Mouse (Mus musculus) left cerebral cortex, adult 2 months (tissue): ENCODE measurements at regions not wholly inside any gene's neighbourhood (a gene's known extent, or its start where the extent isn't known, plus 50 kb on each side); places are given as distances from the start of the nearest gene placed in this dataset.
"Not testable (repeated sequence)": the region's sequence is repeated elsewhere in the genome, so short reads cannot be mapped to it uniquely, and the experiment has no call there.

Source experiments
- DNase-seq, 2 experiments: peaks; one replicate each; pipeline ENCODE4 v3.0.0; 2021 to 2022; ENCODE audit warnings: low spot score in 2 of 2, mixed read lengths in 1 of 2; ENCODE audit errors: extremely low spot score in 1 of 2
- H3K27ac ChIP-seq: fragments of 200-600 bp; 2 replicates; pipeline ENCODE4 v1.8.1; 2022
- H3K4me3 ChIP-seq: fragments of 200-600 bp; 2 replicates; pipeline ENCODE4 v1.8.1; 2022
- CTCF ChIP-seq: fragments of 200-600 bp; IDR thresholded peaks from 2 replicates; pipeline ENCODE4 v1.8.1; 2022; ENCODE audit warnings: antibody characterized with exemption, mild to moderate bottlenecking, moderate library complexity
- intact Hi-C: fragments of 180-260 bp; cut with DNase I; formaldehyde crosslinking; loops from one replicate; pipeline ENCODE4 v1.15.1; 2025

- DNase-seq, intact Hi-C loops, H3K4me3 ChIP-seq, H3K27ac ChIP-seq: not testable (repeated sequence)
These were observed 139.7 kb downstream of the Tex13c3 start for GRCm38 (mm10) chrX:19341231-19342007.

- Histone ChIP-seq H3K27ac (no peak overlapping the region), H3K4me3 (no peak overlapping the region)
- no peak for DNase-seq
- TF ChIP-seq CTCF = no peak
- intact Hi-C loops = no loop called here
These were observed 167.8 kb downstream of the Tex13c3 start for GRCm38 (mm10) chrX:19313286-19313685.

- no peak for DNase-seq
- Histone ChIP-seq H3K27ac (no peak overlapping the region), H3K4me3 (no peak overlapping the region)
- intact Hi-C loops = no loop called here
- no peak for TF ChIP-seq CTCF
These were observed 169.1 kb downstream of the Tex13c3 start for GRCm38 (mm10) chrX:19311809-19312559.

GRCm38 (mm10) chrX:19311377-19311776 lies 169.7 kb downstream of the Tex13c3 start:
- no peak overlapping the region for H3K4me3 ChIP-seq
- intact Hi-C loops = no loop called here
- DNase-seq = no peak
- TF ChIP-seq CTCF = no peak
- H3K27ac ChIP-seq = no peak overlapping the region

GRCm38 (mm10) chrX:19288171-19288570 lies 192.9 kb downstream of the Tex13c3 start:
- TF ChIP-seq CTCF = no peak
- Histone ChIP-seq H3K27ac (no peak overlapping the region), H3K4me3 (no peak overlapping the region)
- DNase-seq = no peak
- intact Hi-C loops = no loop called here

GRCm38 (mm10) chrX:19286431-19286830 lies 194.7 kb downstream of the Tex13c3 start:
- intact Hi-C loops = no loop called here
- no peak overlapping the region for H3K4me3 ChIP-seq
- no peak overlapping the region for H3K27ac ChIP-seq
- no peak for DNase-seq
- TF ChIP-seq CTCF = no peak

- no peak overlapping the region for H3K27ac ChIP-seq
- TF ChIP-seq CTCF = peak; percentile 9
- H3K4me3 ChIP-seq = no peak overlapping the region
- intact Hi-C loops = no loop called here
- no peak for DNase-seq
These were observed 195.3 kb downstream of the Tex13c3 start for GRCm38 (mm10) chrX:19285773-19286172.

GRCm38 (mm10) chrX:19283078-19283477 lies 198.0 kb downstream of the Tex13c3 start:
- intact Hi-C loops = no loop called here
- no peak for DNase-seq
- TF ChIP-seq CTCF = no peak

GRCm38 (mm10) chrX:19264237-19264636 lies 216.9 kb downstream of the Tex13c3 start:
- intact Hi-C loops = no loop called here
- Histone ChIP-seq H3K4me3 (no peak overlapping the region), H3K27ac (no peak overlapping the region)
- TF ChIP-seq CTCF = no peak
- no peak for DNase-seq

More at GRCm38 (mm10) chrX:19283078-19283477, 198.0 kb downstream of the Tex13c3 start:
- Histone ChIP-seq H3K4me3 (no peak overlapping the region), H3K27ac (no peak overlapping the region)

GRCm38 (mm10) chrX:19246777-19247619 lies 234.1 kb downstream of the Tex13c3 start:
- H3K27ac ChIP-seq = no peak overlapping the region
- no peak for DNase-seq
- no peak overlapping the region for H3K4me3 ChIP-seq
- TF ChIP-seq CTCF = no peak
- intact Hi-C loops = no loop called here

GRCm38 (mm10) chrX:19237738-19238261 lies 243.3 kb downstream of the Tex13c3 start:
- Histone ChIP-seq H3K27ac (peak overlapping the region; percentile 86), H3K4me3 (peak overlapping the region; percentile 59)
- intact Hi-C loops = loop anchor here (2.0 to 10.0 kb wide), 5 partner anchors 70 to 727 kb away; no protein-coding TSS in a partner anchor
- TF ChIP-seq CTCF = no peak
- peak; percentile 38 to 46 for DNase-seq
